Mouse (Mus musculus): ENCODE data around the gene Tsg101. TPM values are rescaled to one million over a fixed set of nuclear protein-coding genes. Genes with fewer than 3 reads are reported as not detected.

Tsg101 gene
- polyA plus RNA-seq, 1 experiment, result 36.9 TPM

DNA sequence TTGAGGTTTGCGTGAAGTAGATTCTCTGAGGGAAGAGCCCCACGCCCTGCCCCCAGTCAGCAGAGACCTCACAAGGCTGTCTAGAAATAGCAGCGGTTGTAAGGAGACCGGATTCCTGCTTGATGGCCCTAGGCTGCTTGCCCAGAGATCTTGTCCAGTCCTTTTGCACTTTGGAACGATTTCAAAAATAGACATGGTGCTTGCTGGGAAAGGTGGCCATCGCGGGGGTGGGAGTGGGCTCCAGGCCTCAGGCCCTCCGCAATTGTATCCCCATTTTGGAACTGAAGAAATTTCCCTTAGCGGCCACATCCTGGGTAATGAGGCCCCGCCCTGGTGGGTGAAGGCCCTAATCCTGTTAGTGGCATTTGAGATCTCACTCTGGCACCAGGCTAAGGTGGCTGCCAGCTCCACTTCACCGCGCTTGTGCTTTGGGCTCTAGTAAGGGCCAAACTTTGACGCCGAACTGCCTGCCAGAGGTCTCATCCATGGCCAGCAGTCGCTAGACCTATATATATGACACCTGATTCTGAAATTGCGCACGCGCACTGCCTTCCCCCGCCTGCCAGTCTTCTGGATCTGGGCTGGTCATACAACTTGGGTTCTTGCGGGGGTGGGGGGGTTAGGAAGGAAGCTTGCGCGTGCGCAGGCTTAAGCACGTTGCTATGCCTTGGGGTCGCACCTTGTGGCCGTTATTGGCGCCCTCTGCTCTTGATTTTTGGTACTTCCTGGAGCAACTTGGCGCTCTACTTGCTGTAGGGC lies 73.1 kb downstream of the Tsg101 start:
- TF ChIP-seq POLR2A (IDR thresholded peaks at IDR 0.05; ENCODE audit: borderline replicate concordance, control insufficient read depth, low read depth, low read length) (peak; percentile 38; the same call in 1 of the 2 replicates), CTCF (IDR thresholded peaks at IDR 0.05; ENCODE audit: control insufficient read depth, insufficient read depth, low read length) (peak; percentile 33; the same call in 1 of the 2 replicates)
- Histone ChIP-seq H3K4me1 (ENCODE audit: control insufficient read depth, insufficient read depth, low read length) (no peaks in the 10 kb centered on the region; the same call in 1 of the 2 replicates), H3K27ac (ENCODE audit: control insufficient read depth, insufficient read depth, low read depth, low read length, poor library complexity) (peak overlapping the region; percentile 78), H3K4me3 (replicated peaks; ENCODE audit: control insufficient read depth, low read depth, low read length) (peak overlapping the region; percentile 85)
- under 1% methylated on average over 28 of the region's 28 CpGs for WGBS

DNA sequence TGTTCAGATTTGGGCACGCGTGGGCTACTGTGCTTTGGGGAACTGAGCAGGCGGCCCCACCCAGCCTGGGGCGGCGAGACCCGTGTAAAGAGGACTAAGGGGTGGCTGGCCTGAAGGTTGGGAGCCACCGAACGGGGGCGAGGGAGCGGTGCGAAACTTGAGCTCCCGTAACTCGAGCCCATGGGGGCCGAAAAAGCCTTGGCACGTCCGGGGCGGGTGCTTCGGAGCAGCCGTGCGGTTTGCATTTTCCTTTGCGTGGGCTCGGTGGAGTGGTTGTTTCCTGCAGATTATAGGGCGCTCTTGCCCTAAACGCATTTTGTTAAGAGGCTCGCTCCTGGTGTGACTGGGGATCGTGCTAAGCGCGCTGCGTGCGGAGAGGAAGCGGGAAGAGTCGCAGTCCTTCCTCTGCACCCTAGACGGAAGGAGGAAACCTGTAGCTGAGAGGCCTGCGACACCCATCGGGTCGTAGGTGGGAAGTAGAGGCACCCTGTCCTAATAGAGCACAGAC lies 73.7 kb downstream of the Tsg101 start:
- under 1% methylated on average over 36 of the region's 36 CpGs for WGBS
- TF ChIP-seq CTCF (IDR thresholded peaks at IDR 0.05; ENCODE audit: control insufficient read depth, insufficient read depth, low read length) (no peak), POLR2A (IDR thresholded peaks at IDR 0.05; ENCODE audit: borderline replicate concordance, control insufficient read depth, low read depth, low read length) (peak; percentile 61; the same call in 1 of the 2 replicates)
- H3K4me3 ChIP-seq (replicated peaks; ENCODE audit: control insufficient read depth, low read depth, low read length), result peak overlapping the region; percentile 85
- peak overlapping the region; percentile 78 for H3K27ac ChIP-seq (ENCODE audit: control insufficient read depth, insufficient read depth, low read depth, low read length, poor library complexity)
- peaks cover 3% of the 10 kb centered on the region; the same call in 1 of the 2 replicates for H3K4me1 ChIP-seq (ENCODE audit: control insufficient read depth, insufficient read depth, low read length)

DNA sequence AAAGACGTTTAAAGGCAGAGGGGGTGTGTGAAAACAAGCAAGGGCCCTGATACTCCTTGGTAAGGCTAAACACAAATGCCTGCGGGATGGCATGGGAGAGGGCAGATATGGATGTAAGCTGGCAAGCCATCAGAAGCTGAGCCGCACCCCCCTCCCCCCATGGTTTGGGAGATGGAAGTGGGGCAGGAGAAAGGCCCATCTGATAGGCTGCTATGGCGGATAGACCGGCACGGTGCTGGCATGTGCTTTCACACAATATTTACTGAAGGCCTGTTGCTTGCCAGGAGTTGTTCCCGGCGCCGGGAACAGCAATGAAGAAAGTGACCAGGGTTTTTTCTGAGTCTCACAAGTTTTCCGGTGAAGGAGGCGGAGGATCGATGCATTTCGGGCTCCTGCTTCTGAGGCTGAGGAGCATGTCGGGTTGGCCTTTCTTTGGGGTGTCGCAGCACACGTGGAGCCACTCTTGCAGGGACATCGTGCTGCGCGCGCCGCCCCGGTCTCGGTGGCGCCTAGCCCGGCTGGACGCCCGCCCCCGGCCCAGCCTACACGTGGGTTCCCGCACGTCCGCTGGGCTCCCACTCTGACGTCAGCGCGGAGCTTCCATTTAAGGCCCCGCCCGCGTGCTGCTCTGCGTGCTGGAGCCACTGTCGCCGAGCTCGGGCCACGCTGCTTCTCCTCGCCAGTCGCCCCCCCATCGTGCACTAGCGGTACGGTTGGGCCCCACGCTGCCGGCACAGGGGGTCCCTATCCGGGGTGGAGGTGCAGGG lies 74.4 kb downstream of the Tsg101 start:
- H3K4me1 ChIP-seq (ENCODE audit: control insufficient read depth, insufficient read depth, low read length), result peaks cover 6% of the 10 kb centered on the region
- TF ChIP-seq POLR2A (IDR thresholded peaks at IDR 0.05; ENCODE audit: borderline replicate concordance, control insufficient read depth, low read depth, low read length), result peak; percentile 97
- TF ChIP-seq CTCF (IDR thresholded peaks at IDR 0.05; ENCODE audit: control insufficient read depth, insufficient read depth, low read length), result no peak
- peak overlapping the region; percentile 85 for H3K4me3 ChIP-seq (replicated peaks; ENCODE audit: control insufficient read depth, low read depth, low read length)
- WGBS, result under 1% methylated on average over 51 of the region's 51 CpGs
- H3K27ac ChIP-seq (ENCODE audit: control insufficient read depth, insufficient read depth, low read depth, low read length, poor library complexity), result peak overlapping the region; percentile 78

DNA sequence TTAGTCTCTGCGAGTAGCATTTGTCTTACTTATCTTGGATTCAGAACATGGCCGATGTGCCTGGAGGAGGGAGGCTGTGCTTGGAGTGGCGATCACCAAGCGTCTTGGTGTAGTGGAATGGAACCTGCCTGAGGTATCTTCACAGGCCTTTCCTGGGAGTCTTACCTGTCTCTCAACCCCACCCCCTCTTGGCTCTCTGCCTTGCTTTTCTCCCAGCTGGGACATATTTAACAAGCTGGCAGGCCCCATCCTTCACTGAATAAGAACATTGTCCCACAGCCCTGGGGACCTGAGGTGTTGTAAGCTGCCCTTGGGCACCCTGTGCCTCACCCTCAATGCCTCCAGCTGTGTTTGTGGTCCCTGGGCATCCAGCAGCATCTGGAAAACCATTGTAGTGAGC lies 76.2 kb downstream of the Tsg101 start:
- peaks cover 10% of the 10 kb centered on the region for H3K4me1 ChIP-seq (ENCODE audit: control insufficient read depth, insufficient read depth, low read length)
- TF ChIP-seq CTCF (IDR thresholded peaks at IDR 0.05; ENCODE audit: control insufficient read depth, insufficient read depth, low read length) (no peak), POLR2A (IDR thresholded peaks at IDR 0.05; ENCODE audit: borderline replicate concordance, control insufficient read depth, low read depth, low read length) (no peak)
- no peak overlapping the region for H3K27ac ChIP-seq (ENCODE audit: control insufficient read depth, insufficient read depth, low read depth, low read length, poor library complexity)
- 86% methylated on average over 4 of the region's 4 CpGs for WGBS
- no peak overlapping the region for H3K4me3 ChIP-seq (replicated peaks; ENCODE audit: control insufficient read depth, low read depth, low read length)

DNA sequence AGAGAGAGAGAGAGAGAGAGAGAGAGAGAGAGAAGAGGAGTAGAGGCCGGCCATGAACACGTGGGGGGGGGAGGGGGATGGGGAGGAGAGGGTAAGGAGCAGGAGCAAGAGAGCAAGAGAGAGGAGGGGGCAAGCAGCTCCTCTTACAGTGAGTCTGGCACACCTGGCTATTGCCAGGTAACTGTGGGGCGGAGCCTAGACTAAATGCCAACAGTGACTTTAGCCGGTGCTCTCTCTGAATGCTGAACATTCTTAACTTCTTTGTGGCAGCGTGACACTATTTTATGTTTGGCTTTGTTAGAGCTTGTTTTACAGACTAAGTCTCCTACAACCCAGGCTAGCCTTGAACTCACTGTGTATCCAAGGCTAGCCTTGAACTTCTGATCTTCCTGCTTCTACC lies 77.5 kb downstream of the Tsg101 start:
- Histone ChIP-seq H3K4me3 (replicated peaks; ENCODE audit: control insufficient read depth, low read depth, low read length) (no peak overlapping the region), H3K27ac (ENCODE audit: control insufficient read depth, insufficient read depth, low read depth, low read length, poor library complexity) (peak overlapping the region; percentile 10; the same call in 1 of the 2 replicates), H3K4me1 (ENCODE audit: control insufficient read depth, insufficient read depth, low read length) (peaks cover 11% of the 10 kb centered on the region)
- WGBS, result 69% methylated on average over 5 of the region's 5 CpGs
- no peak for TF ChIP-seq POLR2A (IDR thresholded peaks at IDR 0.05; ENCODE audit: borderline replicate concordance, control insufficient read depth, low read depth, low read length)
- TF ChIP-seq CTCF (IDR thresholded peaks at IDR 0.05; ENCODE audit: control insufficient read depth, insufficient read depth, low read length), result no peak

DNA sequence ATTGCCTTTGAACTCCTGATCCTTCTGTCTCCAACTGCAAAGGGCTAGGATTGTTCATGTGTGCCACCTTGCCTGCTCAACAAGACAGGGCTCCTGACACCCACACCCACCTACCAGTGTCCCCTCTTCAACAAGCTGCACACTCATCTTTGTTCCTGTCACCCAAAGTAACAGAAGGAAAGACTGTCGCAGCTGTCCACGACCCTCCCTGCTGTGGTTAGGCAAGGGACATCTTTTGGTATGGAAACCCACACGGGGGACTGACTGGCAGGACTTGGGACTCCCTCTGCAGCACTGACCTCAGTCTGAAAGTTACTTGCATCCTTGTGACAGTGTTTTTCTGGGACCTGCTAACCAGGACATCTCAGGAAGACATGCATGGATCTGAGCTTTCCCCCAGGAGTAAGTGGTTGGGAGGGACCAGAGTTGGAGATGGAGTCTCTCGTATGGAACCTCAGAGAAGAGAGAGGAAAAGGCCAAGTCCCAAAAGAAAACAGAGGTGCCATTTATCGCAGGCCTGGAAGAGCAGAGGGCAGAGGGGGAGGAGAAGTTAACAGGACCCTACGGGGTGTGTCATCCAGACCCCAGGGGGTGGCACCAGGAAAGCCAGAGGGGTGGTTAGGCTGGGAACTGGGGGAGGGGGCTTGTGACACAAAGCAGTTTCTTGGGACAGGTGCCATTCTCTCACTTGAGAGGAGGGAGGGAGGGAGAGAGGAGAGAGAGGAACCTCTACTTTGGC lies 78.8 kb downstream of the Tsg101 start, which contains the start of gene Ldha:
TSS of gene Ldha (plus strand) at position 689 of the 739 bp plus-strand sequence.
- TF ChIP-seq CTCF (IDR thresholded peaks at IDR 0.05; ENCODE audit: control insufficient read depth, insufficient read depth, low read length) (no peak), POLR2A (IDR thresholded peaks at IDR 0.05; ENCODE audit: borderline replicate concordance, control insufficient read depth, low read depth, low read length) (no peak)
- no peak within 1 kb of the TSS for H3K4me3 ChIP-seq (replicated peaks; ENCODE audit: control insufficient read depth, low read depth, low read length)
- H3K27ac ChIP-seq (ENCODE audit: control insufficient read depth, insufficient read depth, low read depth, low read length, poor library complexity), result peak within 1 kb of the TSS; percentile 77
- WGBS, result 48% methylated on average over 6 of the region's 6 CpGs
- peaks cover 11% of the 10 kb centered on the region for H3K4me1 ChIP-seq (ENCODE audit: control insufficient read depth, insufficient read depth, low read length)

DNA sequence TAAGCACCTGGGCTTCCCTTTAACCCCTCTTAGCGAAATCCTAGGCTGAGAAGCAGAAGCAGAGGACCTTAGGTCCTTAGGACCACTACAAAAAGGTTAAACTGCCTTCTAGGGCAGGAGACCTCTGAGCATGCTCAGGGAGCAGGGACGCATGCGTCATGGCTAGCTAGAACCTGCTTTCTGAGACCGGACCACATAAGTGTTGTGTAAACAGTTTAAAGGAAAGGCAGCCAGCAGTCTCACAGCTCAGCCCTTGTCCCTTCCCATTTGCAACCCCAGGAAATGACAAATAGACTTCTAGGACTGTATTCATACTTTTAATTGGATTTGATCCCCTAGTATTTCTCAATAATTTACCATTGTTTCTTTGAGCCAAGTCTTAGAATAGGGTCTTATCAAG lies 79.4 kb downstream of the Tsg101 start:
- Histone ChIP-seq H3K27ac (ENCODE audit: control insufficient read depth, insufficient read depth, low read depth, low read length, poor library complexity) (peak overlapping the region; percentile 35; the same call in 1 of the 2 replicates), H3K4me1 (ENCODE audit: control insufficient read depth, insufficient read depth, low read length) (peaks cover 11% of the 10 kb centered on the region), H3K4me3 (replicated peaks; ENCODE audit: control insufficient read depth, low read depth, low read length) (no peak overlapping the region)
- TF ChIP-seq CTCF (IDR thresholded peaks at IDR 0.05; ENCODE audit: control insufficient read depth, insufficient read depth, low read length), result no peak
- no peak for TF ChIP-seq POLR2A (IDR thresholded peaks at IDR 0.05; ENCODE audit: borderline replicate concordance, control insufficient read depth, low read depth, low read length)
- 32% methylated on average over 4 of the region's 4 CpGs for WGBS
